ENCODE assay signal across 9 mouse cellular contexts in genomic region chr14:51069617-51070016, GRCm38 (mm10). TPM values are rescaled to one million over a fixed set of nuclear protein-coding genes. Genes with fewer than 3 reads are reported as not detected.
DNase-seq lines count a peak whose midpoint lies in the region; ATAC-seq and TF ChIP-seq lines count a peak whose summit lies in the region.
"Had no signal": no experiment of that assay in that cellular context is flagged by ENCODE, and none has a peak within 500 bp of the region (broad histone marks: within the 10 kb centered on the region; RNA-seq: fewer than 3 reads in every experiment).

No protein-coding gene starts in this region.

- TF ChIP-seq EP300 in MEL (IDR thresholded peaks at IDR 0.05; ENCODE audit: low read depth in 1 of 2, low read length in 2 of 2): no peak

- peaks cover 0 to 3% of the 10 kb centered on the region in 2 experiments; a peak in 1 of 4 replicates for H3K27me3 ChIP-seq in MEL (ENCODE audit: control insufficient read depth in 1 of 2, insufficient read depth in 2 of 2, low read length in 2 of 2)
- H3K27me3 ChIP-seq in hindbrain, embryonic 14.5 days (ENCODE audit: control insufficient read depth, insufficient read depth, low read length): no peaks in the 10 kb centered on the region

- peak; percentile 35 for TF ChIP-seq CTCF in left cerebral cortex, adult 2 months (IDR thresholded peaks at IDR 0.05)
- TF ChIP-seq CTCF in MEL (IDR thresholded peaks at IDR 0.05 in 2 of 3, conservative IDR thresholded peaks at IDR 0.05 in 1 of 3; ENCODE audit: control insufficient read depth in 1 of 3, insufficient read depth in 1 of 3, low read depth in 2 of 3, low read length in 3 of 3, poor library complexity in 1 of 3, severe bottlenecking in 1 of 3): peak; percentile 41 to 71 (median 58)
- peak; percentile 16; the same call in 1 of the 2 replicates for TF ChIP-seq CTCF in brain, embryonic 14.5 days (IDR thresholded peaks at IDR 0.05; ENCODE audit: borderline replicate concordance, extremely low read depth, insufficient read depth, insufficient read length)

- no peaks in the 10 kb centered on the region for H3K79me2 ChIP-seq in MEL (ENCODE audit: control insufficient read depth, insufficient read depth, low read length, poor library complexity)

- H3K9ac ChIP-seq in MEL (ENCODE audit: control insufficient read depth, low read depth, low read length, poor library complexity, severe bottlenecking): no peak overlapping the region
- no peak overlapping the region for H3K9ac ChIP-seq in hindbrain, embryonic 14.5 days
- H3K9ac ChIP-seq: liver, embryonic 15.5 days had no signal

- TF ChIP-seq RAD21 in MEL (IDR thresholded peaks at IDR 0.05; ENCODE audit: low read depth, low read length): peak; percentile 28

- TF ChIP-seq POLR2A in MEL (IDR thresholded peaks at IDR 0.05; ENCODE audit: control insufficient read depth in 1 of 2, insufficient read depth in 1 of 2, low read depth in 1 of 2, low read length in 2 of 2, poor library complexity in 1 of 2): no peak
- no peak for TF ChIP-seq POLR2A in brain, embryonic 14.5 days (IDR thresholded peaks at IDR 0.05; ENCODE audit: borderline replicate concordance, extremely low read depth, insufficient read depth, insufficient read length, poor library complexity, severe bottlenecking)

- H3K9me3 ChIP-seq in MEL (replicated peaks; ENCODE audit: insufficient read depth, low read length): no peaks in the 10 kb centered on the region
- no peaks in the 10 kb centered on the region for H3K9me3 ChIP-seq in hindbrain, embryonic 14.5 days (ENCODE audit: control insufficient read depth, low read length)
- H3K9me3 ChIP-seq: liver, embryonic 15.5 days had no signal

- H3K4me3 ChIP-seq in left cerebral cortex, adult 2 months: no peak overlapping the region
- no peak overlapping the region for H3K4me3 ChIP-seq in MEL (ENCODE audit: control insufficient read depth in 1 of 2, insufficient read depth in 1 of 2, low read depth in 2 of 2, low read length in 2 of 2)
- H3K4me3 ChIP-seq in hindbrain, embryonic 14.5 days (replicated peaks; ENCODE audit: low read length): no peak overlapping the region
- H3K4me3 ChIP-seq: liver, embryonic 15.5 days had no signal

- no peak overlapping the region for H3K4me2 ChIP-seq in hindbrain, embryonic 14.5 days (replicated peaks)
- H3K4me2 ChIP-seq: liver, embryonic 15.5 days had no signal

- no peak for DNase-seq in left cerebral cortex, adult 2 months (ENCODE audit: extremely low spot score in 1 of 2, low spot score in 2 of 2)
- no peak for DNase-seq in left cerebral cortex, postnatal 36 days (ENCODE audit: low spot score in 2 of 2)
- DNase-seq in MEL (ENCODE audit: low read depth, low spot score): peak; percentile 84
- peak; percentile 25 for DNase-seq in brain, embryonic 14.5 days (ENCODE audit: low read depth)
- DNase-seq in naive thymus-derived CD4-positive, alpha-beta T cell, adult 2 months (ENCODE audit: low read depth): peak; percentile 80
- DNase-seq in hindbrain, embryonic 14.5 days (ENCODE audit: low spot score): no peak
- no peak for DNase-seq in left cerebral cortex, postnatal 25 days (ENCODE audit: low spot score in 2 of 2)

- no peak for ATAC-seq in hindbrain, embryonic 14.5 days (ENCODE audit: low FRiP score)

- H3K36me3 ChIP-seq in MEL (ENCODE audit: control insufficient read depth in 1 of 2, insufficient read depth in 2 of 2, low read length in 2 of 2): peaks cover 0 to 3% of the 10 kb centered on the region in 2 experiments; a peak in 1 of 4 replicates
- H3K36me3 ChIP-seq in hindbrain, embryonic 14.5 days (replicated peaks; ENCODE audit: control insufficient read depth, insufficient read depth): no peaks in the 10 kb centered on the region
- H3K36me3 ChIP-seq: liver, embryonic 15.5 days had no signal

- H3K27ac ChIP-seq in left cerebral cortex, adult 2 months: no peak overlapping the region
- H3K27ac ChIP-seq in MEL (ENCODE audit: control insufficient read depth, low read depth, low read length): no peak overlapping the region
- H3K27ac ChIP-seq in hindbrain, embryonic 14.5 days: no peak overlapping the region
- H3K27ac ChIP-seq: liver, embryonic 15.5 days had no signal

- H3K4me1 ChIP-seq in MEL (ENCODE audit: control insufficient read depth in 1 of 2, insufficient read depth in 2 of 2, low read length in 2 of 2): peaks cover 0 to 3% of the 10 kb centered on the region in 2 experiments; a peak in 1 of 4 replicates
- 0 out of 2 replicates have a peak, but pooled peaks cover 4% of the 10 kb centered on the region for H3K4me1 ChIP-seq in hindbrain, embryonic 14.5 days (replicated peaks; ENCODE audit: control insufficient read depth, insufficient read depth, low read length)

- intact Hi-C loops in left cerebral cortex, adult 2 months (cut with DNase I): loop anchor here (10.0 kb wide), 2 partner anchors 1205 to 1895 kb away; partner anchors contain the start of gene Naa30
- intact Hi-C loops in left cerebral cortex, postnatal 36 days (cut with DNase I): no loop called here
- intact Hi-C loops in left cerebral cortex, postnatal 25 days (cut with DNase I): no loop called here

- WGBS in hindbrain, embryonic 14.5 days: 93% methylated on average over 2 of the region's 2 CpGs

TF ChIP-seq in MEL, 35 proteins besides CTCF, POLR2A, EP300 and RAD21:
- TF ChIP-seq SMC3 (IDR thresholded peaks at IDR 0.05; ENCODE audit: low read depth, low read length) (peak; percentile 49), USF1 (IDR thresholded peaks at IDR 0.05; ENCODE audit: low read depth, low read length) (no peak)

RNA-seq across cellular contexts. Expression of gene Olfr750, which starts 4.6 kb away (rescaled TPM):
- not detected for total RNA-seq in left cerebral cortex, adult 2 months (2021)
- not detected for total RNA-seq in left cerebral cortex, postnatal 36 days (2021)
- total RNA-seq in MEL (2012; rRNA removed): not detected in 2 replicates
- not detected for polyA plus RNA-seq in MEL (2012; ENCODE audit: insufficient read depth in 1 of 2, insufficient read length in 2 of 2, low read depth in 1 of 2, low replicate concordance in 2 of 2, missing spikeins in 1 of 2)
- polyA plus RNA-seq in brain, embryonic 14.5 days (2012; rRNA removed): not detected in 2 replicates
- polyA plus RNA-seq in hindbrain, embryonic 14.5 days (2014; fragmentation: Nextera tagmentation; extraction: Ambion mirVana): not detected in 2 replicates
- total RNA-seq in left cerebral cortex, postnatal 25 days (2021): not detected
- polyA plus RNA-seq: liver, embryonic 15.5 days; stomach, embryonic 14.5 days had no signal

RNA-seq across cellular contexts. Expression of gene Rnase12, which starts 12.2 kb away (rescaled TPM):
- total RNA-seq in left cerebral cortex, adult 2 months (2021): not detected
- total RNA-seq in left cerebral cortex, postnatal 36 days (2021): not detected
- not detected in 2 replicates for total RNA-seq in MEL (2012; rRNA removed)
- polyA plus RNA-seq in MEL (2012; ENCODE audit: insufficient read depth in 1 of 2, insufficient read length in 2 of 2, low read depth in 1 of 2, low replicate concordance in 2 of 2, missing spikeins in 1 of 2): not detected
- polyA plus RNA-seq in brain, embryonic 14.5 days (2012; rRNA removed): 0.15 TPM in 1 of 2 replicates, not detected in the other
- not detected in 2 replicates for polyA plus RNA-seq in hindbrain, embryonic 14.5 days (2014; fragmentation: Nextera tagmentation; extraction: Ambion mirVana)
- not detected for total RNA-seq in left cerebral cortex, postnatal 25 days (2021)

RNA-seq across cellular contexts. Expression of gene Rnase11, which starts 19.7 kb away (rescaled TPM):
- total RNA-seq in left cerebral cortex, adult 2 months (2021): not detected
- total RNA-seq in left cerebral cortex, postnatal 36 days (2021): not detected
- total RNA-seq in MEL (2012; rRNA removed): not detected in 2 replicates
- not detected for polyA plus RNA-seq in MEL (2012; ENCODE audit: insufficient read depth in 1 of 2, insufficient read length in 2 of 2, low read depth in 1 of 2, low replicate concordance in 2 of 2, missing spikeins in 1 of 2)
- polyA plus RNA-seq in brain, embryonic 14.5 days (2012; rRNA removed): not detected in 2 replicates
- not detected in 2 replicates for polyA plus RNA-seq in hindbrain, embryonic 14.5 days (2014; fragmentation: Nextera tagmentation; extraction: Ambion mirVana)
- not detected for total RNA-seq in left cerebral cortex, postnatal 25 days (2021)
- polyA plus RNA-seq: liver, embryonic 15.5 days; stomach, embryonic 14.5 days had no signal

RNA-seq across cellular contexts. Expression of gene Rnase4, which starts 21.3 kb away (rescaled TPM):
- 10 to 100 TPM; 14.6 to 15.4 TPM for total RNA-seq in left cerebral cortex, adult 2 months (2021)
- total RNA-seq in left cerebral cortex, postnatal 36 days (2021): 10 to 100 TPM; 17.8 to 19.3 TPM
- not detected in 2 replicates for total RNA-seq in MEL (2012; rRNA removed)
- under 1 TPM in 1 of 2 experiments, not detected in 1; 0.18 TPM for polyA plus RNA-seq in MEL (2012; ENCODE audit: insufficient read depth in 1 of 2, insufficient read length in 2 of 2, low read depth in 1 of 2, low replicate concordance in 2 of 2, missing spikeins in 1 of 2)
- polyA plus RNA-seq in brain, embryonic 14.5 days (2012; rRNA removed): 15.1 and 18.2 TPM in 2 replicates
- polyA plus RNA-seq in hindbrain, embryonic 14.5 days (2014; fragmentation: Nextera tagmentation; extraction: Ambion mirVana): 17.0 and 18.2 TPM in 2 replicates
- 10 to 100 TPM; 20.5 to 21.8 TPM for total RNA-seq in left cerebral cortex, postnatal 25 days (2021)

RNA-seq across cellular contexts. Expression of gene Ang, which starts 21.3 kb away (rescaled TPM):
- 1 to 10 TPM; 3.0 to 3.9 TPM for total RNA-seq in left cerebral cortex, adult 2 months (2021)
- 1 to 10 TPM; 3.6 to 5.3 TPM for total RNA-seq in left cerebral cortex, postnatal 36 days (2021)
- not detected in 2 replicates for total RNA-seq in MEL (2012; rRNA removed)
- not detected for polyA plus RNA-seq in MEL (2012; ENCODE audit: insufficient read depth in 1 of 2, insufficient read length in 2 of 2, low read depth in 1 of 2, low replicate concordance in 2 of 2, missing spikeins in 1 of 2)
- polyA plus RNA-seq in brain, embryonic 14.5 days (2012; rRNA removed): 4.3 and 4.5 TPM in 2 replicates
- polyA plus RNA-seq in hindbrain, embryonic 14.5 days (2014; fragmentation: Nextera tagmentation; extraction: Ambion mirVana): 4.8 and 5.2 TPM in 2 replicates
- 1 to 10 TPM; 6.3 to 6.4 TPM for total RNA-seq in left cerebral cortex, postnatal 25 days (2021)

Comparison
In these comparisons a context has a peak if more than half of its experiments do, and no peak if none do; other contexts are left out.
1. DNase-seq: peak in MEL (single experiment), brain, embryonic 14.5 days (single experiment) and naive thymus-derived CD4-positive, alpha-beta T cell, adult 2 months (single experiment); none in left cerebral cortex, adult 2 months (0 of 2), left cerebral cortex, postnatal 36 days (0 of 2), hindbrain, embryonic 14.5 days (single experiment) and left cerebral cortex, postnatal 25 days (0 of 2).
2. Peak in every context shown above with its lines, with median percentiles within 50 percentile points of each other: CTCF ChIP-seq.